Mouse (Mus musculus) lung, postnatal 0 days (tissue): ENCODE results near the gene Dpysl4.

Experiments used
- CTCF ChIP-seq: IDR thresholded peaks from 2 replicates; pipeline ENCODE4 v1.5.1; 2016; ENCODE audit warnings: antibody characterized with exemption, mild to moderate bottlenecking
- EP300 ChIP-seq: IDR thresholded peaks from 2 replicates; pipeline ENCODE4 v1.6.1; 2016; ENCODE audit warnings: antibody characterized with exemption, mild to moderate bottlenecking, control low read depth

DNA sequence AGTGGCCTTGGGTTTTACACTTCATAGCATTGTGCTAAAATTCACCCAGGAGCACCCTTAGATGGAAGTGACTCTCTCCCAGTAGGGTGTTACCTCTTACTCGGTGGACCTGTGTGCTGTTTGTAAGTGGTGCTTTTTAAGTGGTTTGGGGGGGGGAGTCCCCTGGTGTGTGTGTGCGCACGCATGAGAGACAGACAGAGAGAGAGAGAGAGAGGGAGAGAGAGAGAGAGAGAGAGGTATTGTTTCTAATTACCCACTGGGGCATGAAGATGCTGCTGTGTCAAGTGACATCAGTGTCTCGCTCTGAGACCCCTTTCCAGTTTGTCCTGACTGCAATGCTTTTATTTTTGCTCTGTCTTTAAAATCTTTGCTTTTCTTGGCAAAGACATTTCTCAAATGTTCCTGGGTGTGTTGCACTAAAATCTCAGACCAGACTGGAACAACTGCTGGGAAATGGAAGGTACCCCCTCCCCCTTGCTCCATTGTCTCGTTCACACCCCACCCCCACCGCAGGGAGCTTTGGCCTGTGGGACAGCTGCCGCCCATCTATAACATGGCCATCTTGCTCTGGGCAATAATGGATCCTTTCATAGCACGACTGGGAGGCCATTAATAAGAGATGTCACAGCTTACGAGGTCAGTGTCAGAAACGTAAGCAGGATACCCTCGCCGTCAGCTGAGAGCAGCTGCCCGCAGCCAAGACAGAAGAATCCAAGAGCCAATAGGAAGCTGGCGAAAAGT is 10.6 kb upstream of the Dpysl4 start:
- TF ChIP-seq CTCF (no peak), EP300 (no peak)
